In genomic region chr10:126169874-126170163, GRCm38 (mm10) we compare ENCODE assay signal across 10 mouse cellular contexts.
DNase-seq lines count a peak whose midpoint lies in the region; ATAC-seq lines count a peak whose summit lies in the region.
"Had no signal": no experiment of that assay in that cellular context is flagged by ENCODE, and none has a peak within 500 bp of the region (broad histone marks: within the 10 kb centered on the region; RNA-seq: fewer than 3 reads in every experiment).

No protein-coding gene starts in this region.

- no peak overlapping the region; the same call in 1 of the 2 replicates for H3K4me3 ChIP-seq in limb, embryonic 11.5 days (ENCODE audit: low read depth, low read length)
- H3K4me3 ChIP-seq in limb, embryonic 10.5 days = no peak overlapping the region

- H3K27me3 ChIP-seq in limb, embryonic 11.5 days (ENCODE audit: control insufficient read depth, insufficient read depth, low read length) = peaks cover 2% of the 10 kb centered on the region; the same call in 1 of the 2 replicates
- H3K27me3 ChIP-seq in limb, embryonic 10.5 days (ENCODE audit: low read depth, poor library complexity, severe bottlenecking) = peaks cover 13% of the 10 kb centered on the region; the same call in 1 of the 2 replicates
- H3K27me3 ChIP-seq: CH12.LX had no signal

- WGBS in limb, embryonic 11.5 days = 57% methylated on average over 5 of the region's 5 CpGs
- 66% methylated on average over 5 of the region's 5 CpGs for WGBS in limb, embryonic 10.5 days

- H3K27ac ChIP-seq in limb, embryonic 11.5 days (replicated peaks; ENCODE audit: low read depth, low read length) = no peak overlapping the region
- no peak overlapping the region for H3K27ac ChIP-seq in limb, embryonic 10.5 days
- H3K27ac ChIP-seq: macrophage had no signal

- no peak for ATAC-seq in limb, embryonic 11.5 days (ENCODE audit: insufficient number of reproducible peaks, low FRiP score, low TSS enrichment, low read depth)

- DNase-seq in frontal cortex, postnatal 36 days (ENCODE audit: low spot score in 2 of 2) = peak; percentile 11 to 30
- DNase-seq in frontal cortex, postnatal 10 days (ENCODE audit: low spot score in 2 of 2) = no peak
- DNase-seq in limb, embryonic 11.5 days (ENCODE audit: low spot score) = peak; percentile 60
- DNase-seq in limb, embryonic 10.5 days (ENCODE audit: low spot score) = no peak
- DNase-seq in adrenal gland, postnatal 14 days = peak; percentile 47
- DNase-seq in lung, postnatal 36 days = peak; percentile 46
- DNase-seq in thymus, postnatal 10 days (ENCODE audit: low spot score in 2 of 2) = no peak
- DNase-seq in spleen, postnatal 36 days (ENCODE audit: low spot score in 2 of 2) = no peak

- no peaks in the 10 kb centered on the region for H3K9me3 ChIP-seq in limb, embryonic 11.5 days (ENCODE audit: control insufficient read depth, low read length)
- no peaks in the 10 kb centered on the region for H3K9me3 ChIP-seq in limb, embryonic 10.5 days (replicated peaks)

- H3K4me1 ChIP-seq in limb, embryonic 11.5 days (ENCODE audit: control insufficient read depth, insufficient read depth, low read length) = no peaks in the 10 kb centered on the region
- H3K4me1 ChIP-seq in limb, embryonic 10.5 days = 0 out of 2 replicates have a peak, but pooled peaks cover 12% of the 10 kb centered on the region

- H3K4me2 ChIP-seq in limb, embryonic 11.5 days (ENCODE audit: low read depth, severe bottlenecking) = no peak overlapping the region

- no peaks in the 10 kb centered on the region for H3K36me3 ChIP-seq in limb, embryonic 11.5 days (ENCODE audit: control insufficient read depth, insufficient read depth, low read length)
- H3K36me3 ChIP-seq in limb, embryonic 10.5 days = no peaks in the 10 kb centered on the region

- H3K9ac ChIP-seq in limb, embryonic 11.5 days (ENCODE audit: low read length) = no peak overlapping the region

Comparison
In these comparisons a context has a peak if more than half of its experiments do, and no peak if none do; other contexts are left out.
1. DNase-seq: peak in frontal cortex, postnatal 36 days (2 of 2), limb, embryonic 11.5 days (single experiment), adrenal gland, postnatal 14 days (single experiment) and lung, postnatal 36 days (single experiment); none in frontal cortex, postnatal 10 days (0 of 2), limb, embryonic 10.5 days (single experiment), thymus, postnatal 10 days (0 of 2) and spleen, postnatal 36 days (0 of 2).